Mouse (Mus musculus) adrenal gland, postnatal 25 days (tissue): ENCODE measurements around the gene Gm44973. TPM values are rescaled to one million over a fixed set of nuclear protein-coding genes. Genes with fewer than 3 reads are reported as not detected.
"Not testable (repeated sequence)": the region's sequence is repeated elsewhere in the genome, so short reads cannot be mapped to it uniquely, and the experiment has no call there.

Source experiments
- DNase-seq: peaks from one replicate; pipeline ENCODE4 v3.0.0; 2021; ENCODE audit warnings: mixed read lengths
- long read RNA-seq: library from polyadenylated mRNA; stranded (forward); transcript quantifications from one replicate; pipeline ENCODE4 v2.0.0, GENCODE M21; 2021
- total RNA-seq: library from RNA; stranded (reverse); gene quantifications from 2 replicates; pipeline ENCODE4 v1.2.3, GENCODE M21; 2021

Gene Gm44973
- total RNA-seq = not detected in 2 replicates
- long read RNA-seq, partial matches to known transcripts = 0 of 4 reads
- long read RNA-seq, other reads (novel, unspliced or antisense) = 4 of 4 reads

- DNase-seq = peak; percentile 97
Observed at GRCm38 (mm10) chr7:5015118-5016001, at the start of gene Gm44973. Gm44973 (plus strand) TSS chr7:5015496.

GRCm38 (mm10) chr7:4971068-4971467, 44.2 kb upstream of the Gm44973 start, which contains the start of gene Sbk3:
Sbk3 (minus strand) TSS chr7:4971168.
- DNase-seq = no peak

GRCm38 (mm10) chr7:4971710-4972109, 43.6 kb upstream of the Gm44973 start:
- no peak for DNase-seq

- DNase-seq = peak; percentile 75
Observed at GRCm38 (mm10) chr7:4972321-4973047, 42.8 kb upstream of the Gm44973 start.

GRCm38 (mm10) chr7:4975455-4975854, 39.8 kb upstream of the Gm44973 start:
- DNase-seq = no peak

GRCm38 (mm10) chr7:4976832-4977231, 38.5 kb upstream of the Gm44973 start:
- no peak for DNase-seq

GRCm38 (mm10) chr7:4988250-4988649, 27.0 kb upstream of the Gm44973 start:
- no peak for DNase-seq

- DNase-seq = no peak
Observed at GRCm38 (mm10) chr7:4993347-4993998, 21.8 kb upstream of the Gm44973 start.

- DNase-seq = no peak
Observed at GRCm38 (mm10) chr7:4993999-4994788, 21.1 kb upstream of the Gm44973 start.

GRCm38 (mm10) chr7:4995268-4996002, 19.9 kb upstream of the Gm44973 start:
- no peak for DNase-seq

- DNase-seq = peak; percentile 95
Observed at GRCm38 (mm10) chr7:4996003-4996895, 19.0 kb upstream of the Gm44973 start, which contains the start of gene Zfp579. Zfp579 (minus strand) TSS chr7:4996158.

GRCm38 (mm10) chr7:4996934-4997333, 18.4 kb upstream of the Gm44973 start:
- no peak for DNase-seq

GRCm38 (mm10) chr7:4999876-5000275, 15.4 kb upstream of the Gm44973 start:
- DNase-seq = peak; percentile 33

- DNase-seq = not testable (repeated sequence)
Observed at GRCm38 (mm10) chr7:5002876-5003275, 12.4 kb upstream of the Gm44973 start.

- DNase-seq = no peak
Observed at GRCm38 (mm10) chr7:5008229-5008628, 7.1 kb upstream of the Gm44973 start.

- no peak for DNase-seq
Observed at GRCm38 (mm10) chr7:5012681-5013513, 2.4 kb upstream of the Gm44973 start.

- peak; percentile 95 for DNase-seq
Observed at GRCm38 (mm10) chr7:5014251-5015117, 812 bp upstream of the Gm44973 start, which contains the start of the genes Zfp524 and Fiz1. Zfp524 (plus strand) TSS chr7:5014415. Fiz1 (minus strand) TSS chr7:5014697.

GRCm38 (mm10) chr7:5016057-5016456, 761 bp downstream of the Gm44973 start:
- no peak for DNase-seq
